17 mouse cellular contexts compared by ENCODE assay signal in the genomic region with DNA sequence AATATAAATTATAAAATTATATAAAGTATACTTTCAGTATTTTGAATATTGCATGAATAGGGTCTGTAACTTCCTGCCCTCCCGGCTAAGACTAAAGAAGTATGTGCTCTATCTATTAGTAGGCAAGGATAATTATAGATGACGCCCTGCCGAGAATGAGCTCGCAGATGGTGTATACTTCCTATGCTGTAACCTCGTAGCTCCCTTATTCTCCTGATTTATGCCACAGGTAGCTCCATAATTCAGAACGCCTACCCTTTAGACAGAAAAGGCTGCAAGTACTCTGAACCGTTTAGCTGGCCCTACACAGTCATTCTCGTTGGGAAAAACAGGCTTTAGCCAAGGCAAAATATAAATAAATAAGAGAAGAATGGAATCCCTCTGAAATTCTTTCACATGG.
DNase-seq lines count a peak whose midpoint lies in the region; ATAC-seq and TF ChIP-seq lines count a peak whose summit lies in the region.
"Had no signal": no experiment of that assay in that cellular context is flagged by ENCODE, and none has a peak within 500 bp of the region (broad histone marks: within the 10 kb centered on the region; RNA-seq: fewer than 3 reads in every experiment).

No protein-coding gene starts in this region.

- no peaks in the 10 kb centered on the region for H3K27me3 ChIP-seq in hindbrain, embryonic 11.5 days (ENCODE audit: control insufficient read depth, insufficient read depth, low read length)
- H3K27me3 ChIP-seq in hindbrain, embryonic 16.5 days (replicated peaks; ENCODE audit: control insufficient read depth, insufficient read depth, low read length), result no peaks in the 10 kb centered on the region
- no peaks in the 10 kb centered on the region for H3K27me3 ChIP-seq in embryonic facial prominence, embryonic 12.5 days
- H3K27me3 ChIP-seq in forebrain, embryonic 15.5 days, result 0 out of 2 replicates have a peak, but pooled peaks cover 3% of the 10 kb centered on the region
- no peaks in the 10 kb centered on the region for H3K27me3 ChIP-seq in midbrain, embryonic 16.5 days (ENCODE audit: control insufficient read depth, insufficient read depth, low read depth, low read length)
- no peaks in the 10 kb centered on the region for H3K27me3 ChIP-seq in liver, postnatal 0 days (ENCODE audit: insufficient read depth, low read length)

- peak overlapping the region; percentile 78 for H3K27ac ChIP-seq in hindbrain, embryonic 11.5 days (ENCODE audit: low read depth, low read length)
- no peak overlapping the region for H3K27ac ChIP-seq in hindbrain, embryonic 16.5 days (ENCODE audit: low read depth, low read length)
- H3K27ac ChIP-seq in embryonic facial prominence, embryonic 12.5 days, result 0 out of 2 replicates have a peak overlapping the region, but pooled peaks have one; percentile 5
- H3K27ac ChIP-seq in forebrain, embryonic 15.5 days (replicated peaks), result no peak overlapping the region
- no peak overlapping the region for H3K27ac ChIP-seq in midbrain, embryonic 16.5 days (ENCODE audit: low read length)
- H3K27ac ChIP-seq in liver, postnatal 0 days (ENCODE audit: low read depth), result no peak overlapping the region
- H3K27ac ChIP-seq: heart, adult 2 months; kidney, postnatal 0 days had no signal

- no peak for TF ChIP-seq EP300 in liver, postnatal 0 days (IDR thresholded peaks at IDR 0.05; ENCODE audit: low read depth)

- H3K9me3 ChIP-seq in hindbrain, embryonic 11.5 days (ENCODE audit: control insufficient read depth, low read length), result no peaks in the 10 kb centered on the region
- H3K9me3 ChIP-seq in hindbrain, embryonic 16.5 days (ENCODE audit: control insufficient read depth, low read length), result no peaks in the 10 kb centered on the region
- no peaks in the 10 kb centered on the region for H3K9me3 ChIP-seq in embryonic facial prominence, embryonic 12.5 days
- H3K9me3 ChIP-seq in forebrain, embryonic 15.5 days, result no peaks in the 10 kb centered on the region
- no peaks in the 10 kb centered on the region for H3K9me3 ChIP-seq in midbrain, embryonic 16.5 days (replicated peaks; ENCODE audit: control insufficient read depth, low read length, poor library complexity, severe bottlenecking)
- no peaks in the 10 kb centered on the region for H3K9me3 ChIP-seq in liver, postnatal 0 days (ENCODE audit: low read length)

- no peak overlapping the region for H3K4me3 ChIP-seq in hindbrain, embryonic 11.5 days (ENCODE audit: low read depth, low read length)
- no peak overlapping the region for H3K4me3 ChIP-seq in hindbrain, embryonic 16.5 days (ENCODE audit: low read length)
- H3K4me3 ChIP-seq in embryonic facial prominence, embryonic 12.5 days, result no peak overlapping the region
- no peak overlapping the region for H3K4me3 ChIP-seq in forebrain, embryonic 15.5 days
- no peak overlapping the region for H3K4me3 ChIP-seq in midbrain, embryonic 16.5 days (ENCODE audit: low read depth, low read length)
- no peak overlapping the region for H3K4me3 ChIP-seq in liver, postnatal 0 days (ENCODE audit: low read depth, low read length)
- H3K4me3 ChIP-seq: erythroblast, embryonic 14.5 days; heart, adult 2 months had no signal

- peak; percentile 20 for DNase-seq in hindbrain, embryonic 11.5 days (ENCODE audit: low spot score)
- DNase-seq in frontal cortex, postnatal 36 days (ENCODE audit: low spot score in 2 of 2), result no peak
- DNase-seq in liver, postnatal 0 days, result no peak
- no peak for DNase-seq in gastrocnemius, postnatal 4 days (ENCODE audit: low spot score in 2 of 2)
- DNase-seq: B cell, adult 2 months; cerebellum, postnatal 25 days; heart, adult 2 months; liver; lung, adult 2 months; lung, postnatal 4 days; right cerebral cortex, postnatal 4 days had no signal

- no peaks in the 10 kb centered on the region for H3K36me3 ChIP-seq in hindbrain, embryonic 11.5 days (ENCODE audit: control insufficient read depth, insufficient read depth, low read length)
- no peaks in the 10 kb centered on the region for H3K36me3 ChIP-seq in hindbrain, embryonic 16.5 days (ENCODE audit: control insufficient read depth, insufficient read depth, low read length)
- no peaks in the 10 kb centered on the region for H3K36me3 ChIP-seq in embryonic facial prominence, embryonic 12.5 days
- H3K36me3 ChIP-seq in forebrain, embryonic 15.5 days, result no peaks in the 10 kb centered on the region
- H3K36me3 ChIP-seq in midbrain, embryonic 16.5 days (ENCODE audit: control insufficient read depth, insufficient read depth, low read length), result no peaks in the 10 kb centered on the region
- H3K36me3 ChIP-seq in liver, postnatal 0 days (replicated peaks; ENCODE audit: insufficient read depth, low read length), result no peaks in the 10 kb centered on the region

- no peak for TF ChIP-seq CTCF in liver, postnatal 0 days (IDR thresholded peaks at IDR 0.05; ENCODE audit: low read depth)

- WGBS in hindbrain, embryonic 11.5 days, result 43% methylated on average over 8 of the region's 8 CpGs
- 21% methylated on average over 8 of the region's 8 CpGs for WGBS in hindbrain, embryonic 16.5 days
- WGBS in embryonic facial prominence, embryonic 12.5 days, result 18% methylated on average over 8 of the region's 8 CpGs
- 15% methylated on average over 8 of the region's 8 CpGs for WGBS in forebrain, embryonic 15.5 days
- WGBS in midbrain, embryonic 16.5 days, result 32% methylated on average over 8 of the region's 8 CpGs
- WGBS in liver, postnatal 0 days (ENCODE audit: insufficient replicate concordance), result 76% methylated on average over 8 of the region's 8 CpGs

- peak; percentile 36 for ATAC-seq in hindbrain, embryonic 11.5 days (ENCODE audit: low FRiP score)
- no peak; the same call in 1 of the 2 replicates for ATAC-seq in hindbrain, embryonic 16.5 days
- no peak for ATAC-seq in embryonic facial prominence, embryonic 12.5 days (ENCODE audit: insufficient number of reproducible peaks, insufficient read depth, low FRiP score, low TSS enrichment)
- 0 out of 2 replicates have a peak, but pooled peaks have one; percentile 3 for ATAC-seq in forebrain, embryonic 15.5 days (replicated peaks)
- ATAC-seq in midbrain, embryonic 16.5 days, result peak; percentile 6; the same call in 1 of the 2 replicates
- ATAC-seq in liver, postnatal 0 days, result no peak

- H3K4me1 ChIP-seq in hindbrain, embryonic 11.5 days (replicated peaks; ENCODE audit: control insufficient read depth, insufficient read depth, low read length), result no peaks in the 10 kb centered on the region
- peaks cover 7% of the 10 kb centered on the region for H3K4me1 ChIP-seq in hindbrain, embryonic 16.5 days (ENCODE audit: control insufficient read depth, insufficient read depth, low read depth, low read length)
- peaks cover 10% of the 10 kb centered on the region for H3K4me1 ChIP-seq in embryonic facial prominence, embryonic 12.5 days
- peaks cover 19% of the 10 kb centered on the region for H3K4me1 ChIP-seq in forebrain, embryonic 15.5 days
- H3K4me1 ChIP-seq in midbrain, embryonic 16.5 days (ENCODE audit: control insufficient read depth, insufficient read depth, low read length), result no peaks in the 10 kb centered on the region
- H3K4me1 ChIP-seq in liver, postnatal 0 days (ENCODE audit: insufficient read depth), result no peaks in the 10 kb centered on the region

- no peak overlapping the region for H3K4me2 ChIP-seq in hindbrain, embryonic 11.5 days (replicated peaks; ENCODE audit: low read depth, low read length)
- no peak overlapping the region for H3K4me2 ChIP-seq in hindbrain, embryonic 16.5 days (ENCODE audit: low read length)
- H3K4me2 ChIP-seq in embryonic facial prominence, embryonic 12.5 days (replicated peaks), result peak overlapping the region; percentile 11; the same call in 1 of the 2 replicates
- H3K4me2 ChIP-seq in forebrain, embryonic 15.5 days (replicated peaks), result no peak overlapping the region
- no peak overlapping the region for H3K4me2 ChIP-seq in midbrain, embryonic 16.5 days (ENCODE audit: low read length)
- no peak overlapping the region for H3K4me2 ChIP-seq in liver, postnatal 0 days (ENCODE audit: low read depth, low read length)

- no peak overlapping the region for H3K9ac ChIP-seq in hindbrain, embryonic 11.5 days (ENCODE audit: low read depth, low read length)
- H3K9ac ChIP-seq in hindbrain, embryonic 16.5 days (ENCODE audit: low read depth, low read length), result no peak overlapping the region
- no peak overlapping the region for H3K9ac ChIP-seq in embryonic facial prominence, embryonic 12.5 days
- no peak overlapping the region for H3K9ac ChIP-seq in forebrain, embryonic 15.5 days (replicated peaks)
- no peak overlapping the region for H3K9ac ChIP-seq in midbrain, embryonic 16.5 days (ENCODE audit: low read depth, low read length)
- H3K9ac ChIP-seq in liver, postnatal 0 days (replicated peaks), result no peak overlapping the region

Comparison
In these comparisons a context has a peak if more than half of its experiments do, and no peak if none do; other contexts are left out.
1. ATAC-seq: peak in hindbrain, embryonic 11.5 days (single experiment), forebrain, embryonic 15.5 days (single experiment) and midbrain, embryonic 16.5 days (single experiment); none in hindbrain, embryonic 16.5 days (single experiment), embryonic facial prominence, embryonic 12.5 days (single experiment) and liver, postnatal 0 days (single experiment).
2. H3K27ac ChIP-seq: peak in hindbrain, embryonic 11.5 days (single experiment) and embryonic facial prominence, embryonic 12.5 days (single experiment); none in hindbrain, embryonic 16.5 days (single experiment), forebrain, embryonic 15.5 days (single experiment), midbrain, embryonic 16.5 days (single experiment) and liver, postnatal 0 days (single experiment).